Mouse (Mus musculus): ENCODE data around the gene Myo1b.

- no peak for TF ChIP-seq POLR2A (IDR thresholded peaks at IDR 0.05; ENCODE audit: extremely low read depth, insufficient read depth, low read length)
- TF ChIP-seq CTCF (IDR thresholded peaks at IDR 0.05; ENCODE audit: low read depth, low read length): no peak
These were observed 181.2 kb downstream of the Myo1b start for GRCm38 (mm10) chr1:51734721-51735120.

All from liver, adult 2 months (tissue).